In the genomic region with DNA sequence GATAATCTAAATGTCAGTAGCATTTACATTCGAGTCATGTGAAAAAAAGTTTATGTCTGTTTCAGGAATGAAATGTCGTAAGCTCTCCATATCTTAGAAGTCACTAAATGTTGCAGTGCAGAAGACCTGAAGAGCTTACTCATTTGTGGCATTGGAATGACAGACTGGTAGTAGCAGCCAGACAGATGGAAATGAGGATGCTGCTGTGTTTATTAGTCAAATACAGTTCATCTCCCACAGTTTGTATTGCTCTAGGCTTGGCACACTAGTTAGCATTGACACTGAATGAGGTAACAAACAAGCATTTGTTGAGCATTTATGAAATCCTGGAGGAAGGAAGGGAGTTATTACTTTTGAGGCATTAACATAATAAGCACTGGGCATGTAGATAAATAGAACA, we compare ENCODE assay signal across 28 mouse cellular contexts.
"Had no signal": no experiment of that assay in that cellular context is flagged by ENCODE, and none has a peak within 500 bp of the region (broad histone marks: within the 10 kb centered on the region; RNA-seq: fewer than 3 reads in every experiment).

No protein-coding gene starts in this region.

- H3K4me3 ChIP-seq: embryonic facial prominence, embryonic 10.5 days; embryonic facial prominence, embryonic 12.5 days; embryonic facial prominence, embryonic 13.5 days; embryonic facial prominence, embryonic 15.5 days; erythroblast, embryonic 14.5 days; forebrain, embryonic 10.5 days; forebrain, embryonic 12.5 days; forebrain, embryonic 13.5 days; forebrain, embryonic 15.5 days; gastrocnemius, adult 2 months; heart, adult 2 months had no signal

- H3K9ac ChIP-seq: embryonic facial prominence, embryonic 12.5 days; embryonic facial prominence, embryonic 13.5 days; embryonic facial prominence, embryonic 15.5 days; forebrain, embryonic 12.5 days; forebrain, embryonic 13.5 days; forebrain, embryonic 15.5 days; forebrain, postnatal 0 days had no signal

- H3K27ac ChIP-seq: embryonic facial prominence, embryonic 10.5 days; embryonic facial prominence, embryonic 12.5 days; embryonic facial prominence, embryonic 13.5 days; embryonic facial prominence, embryonic 15.5 days; forebrain, embryonic 10.5 days; forebrain, embryonic 12.5 days; forebrain, embryonic 13.5 days; forebrain, embryonic 15.5 days; gastrocnemius, adult 2 months; heart, adult 2 months had no signal

- H3K9me3 ChIP-seq: embryonic facial prominence, embryonic 10.5 days; embryonic facial prominence, embryonic 12.5 days; embryonic facial prominence, embryonic 13.5 days; embryonic facial prominence, embryonic 15.5 days; forebrain, embryonic 10.5 days; forebrain, embryonic 12.5 days; forebrain, embryonic 13.5 days; forebrain, embryonic 15.5 days had no signal

- ATAC-seq: forebrain, embryonic 13.5 days; forebrain, embryonic 14.5 days; forebrain, embryonic 15.5 days; forebrain, embryonic 16.5 days; forebrain, postnatal 0 days had no signal

- H3K27me3 ChIP-seq: embryonic facial prominence, embryonic 12.5 days; embryonic facial prominence, embryonic 13.5 days; embryonic facial prominence, embryonic 15.5 days; forebrain, embryonic 12.5 days; forebrain, embryonic 13.5 days; forebrain, embryonic 15.5 days had no signal

- DNase-seq: cerebellum, adult 2 months; cerebellum, adult 8-10 months; cerebellum, adult 9-10 months; cerebellum, adult 9-11 months; cerebellum, postnatal 10 days; cerebellum, postnatal 14 days; cerebellum, postnatal 25 days; cerebellum, postnatal 36 days; embryo, embryonic 11 days; forebrain, postnatal 0 days; gastrocnemius, adult 2 months; gastrocnemius, postnatal 10 days; gastrocnemius, postnatal 14 days; gastrocnemius, postnatal 25 days; gastrocnemius, postnatal 36 days; heart, adult 18-20 months; heart, adult 2 months had no signal

- H3K36me3 ChIP-seq: embryonic facial prominence, embryonic 12.5 days; embryonic facial prominence, embryonic 15.5 days; forebrain, embryonic 15.5 days had no signal

- H3K4me1 ChIP-seq: embryonic facial prominence, embryonic 12.5 days; embryonic facial prominence, embryonic 15.5 days had no signal

- H3K4me2 ChIP-seq: embryonic facial prominence, embryonic 12.5 days; embryonic facial prominence, embryonic 13.5 days; embryonic facial prominence, embryonic 15.5 days; forebrain, embryonic 12.5 days; forebrain, embryonic 13.5 days; forebrain, embryonic 15.5 days had no signal
